Mouse (Mus musculus) gastrocnemius, adult 8-10 months (tissue): ENCODE data around the gene Mbnl2. TPM values are rescaled to one million over a fixed set of nuclear protein-coding genes. Genes with fewer than 3 reads are reported as not detected.

ENCODE experiments used
- DNase-seq, 2 experiments: peaks; one replicate each; pipeline ENCODE4 v3.0.0; 2022; ENCODE audit warnings: low spot score in 2 of 2
- total RNA-seq, 4 experiments: library from RNA; stranded (reverse); gene quantifications; 2 replicates each; pipeline ENCODE4 v1.2.4; 2022

Mbnl2 gene
- total RNA-seq, 4 experiments from 2014 or later, result 229 to 309 (median 276) TPM

DNA sequence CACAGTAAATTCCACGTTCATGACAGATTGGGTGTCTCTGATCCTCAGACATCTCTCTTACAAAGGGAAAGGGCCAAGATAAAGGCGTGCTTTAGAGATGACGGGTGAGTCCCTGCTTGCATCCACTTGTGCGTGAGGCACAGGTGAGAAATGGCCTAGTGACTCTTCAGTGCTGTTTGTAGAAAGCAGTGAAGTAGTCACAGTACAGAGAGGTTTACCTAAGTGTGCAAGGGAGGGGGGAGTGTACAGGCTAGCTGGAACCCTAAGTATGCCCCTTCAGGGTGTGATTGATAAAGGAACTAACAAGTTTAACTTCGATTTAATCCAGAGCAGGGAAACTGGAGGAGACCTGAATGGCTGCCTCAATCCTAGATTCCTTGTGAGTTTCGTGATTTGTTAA is 130.8 kb downstream of the Mbnl2 start:
- no peak for DNase-seq

GRCm38 (mm10) chr14:120406820-120407219 is 131.4 kb downstream of the Mbnl2 start:
- no peak for DNase-seq

DNA sequence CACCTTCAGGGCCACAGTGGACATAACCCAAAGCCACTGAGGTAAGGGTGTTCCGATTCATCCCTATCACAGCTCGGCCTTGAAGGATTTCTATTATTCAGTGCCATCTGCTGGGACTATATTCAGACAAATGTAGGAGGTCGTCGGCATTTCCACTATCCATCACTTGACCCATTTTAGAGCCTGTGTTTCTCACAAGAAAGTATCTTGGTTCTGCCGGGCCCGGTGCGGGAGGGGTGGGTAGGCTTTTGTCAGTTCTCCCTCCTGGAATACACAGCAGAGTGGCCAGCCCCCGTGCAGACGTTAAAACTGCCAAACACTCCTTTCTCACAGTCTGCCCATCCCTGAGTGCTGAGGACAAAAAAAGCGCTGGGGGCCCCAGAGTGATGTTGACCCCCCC is 134.4 kb downstream of the Mbnl2 start:
- DNase-seq, result no peak

DNA sequence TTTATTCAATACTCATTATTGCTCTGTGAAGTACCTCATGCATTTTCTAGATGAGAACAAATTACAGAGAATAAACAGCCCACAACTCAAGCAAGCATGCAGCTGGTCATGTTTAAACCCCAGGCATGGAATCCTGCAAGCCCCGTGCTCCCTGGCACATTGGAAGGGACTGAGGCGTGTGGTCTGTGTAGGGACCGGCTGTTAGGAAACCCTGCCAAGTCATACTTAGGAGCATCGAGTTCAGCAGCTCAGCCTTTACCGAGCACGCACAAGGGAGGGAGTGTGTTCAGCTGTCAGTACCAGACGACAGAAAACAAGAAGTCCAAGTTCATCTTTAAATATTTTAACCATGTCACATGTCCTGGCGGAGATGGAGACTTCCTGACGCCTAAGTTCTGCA is 141.4 kb downstream of the Mbnl2 start:
- peak; percentile 23 to 41 for DNase-seq

- no peak for DNase-seq
These were observed 143.5 kb downstream of the Mbnl2 start for GRCm38 (mm10) chr14:120418964-120419363.

DNA sequence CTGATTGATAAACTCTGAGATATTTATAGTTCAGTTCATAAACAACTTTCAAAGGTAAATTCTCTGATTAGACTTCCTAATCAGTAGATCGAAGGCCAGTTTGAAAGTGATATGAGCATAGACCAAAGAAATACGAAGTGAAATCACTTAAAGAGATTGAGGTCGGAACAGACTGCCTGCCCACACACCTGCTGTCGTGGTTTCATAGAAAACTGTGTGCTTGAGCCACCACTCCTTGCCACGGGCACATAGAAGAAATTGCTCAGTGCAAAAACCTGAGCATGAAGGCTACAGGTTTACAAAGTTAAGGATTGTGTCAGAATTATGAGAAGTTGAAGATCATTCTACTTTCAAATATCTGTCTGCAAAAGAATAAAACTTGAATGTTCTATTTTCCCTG is 153.0 kb downstream of the Mbnl2 start:
- no peak for DNase-seq

DNA sequence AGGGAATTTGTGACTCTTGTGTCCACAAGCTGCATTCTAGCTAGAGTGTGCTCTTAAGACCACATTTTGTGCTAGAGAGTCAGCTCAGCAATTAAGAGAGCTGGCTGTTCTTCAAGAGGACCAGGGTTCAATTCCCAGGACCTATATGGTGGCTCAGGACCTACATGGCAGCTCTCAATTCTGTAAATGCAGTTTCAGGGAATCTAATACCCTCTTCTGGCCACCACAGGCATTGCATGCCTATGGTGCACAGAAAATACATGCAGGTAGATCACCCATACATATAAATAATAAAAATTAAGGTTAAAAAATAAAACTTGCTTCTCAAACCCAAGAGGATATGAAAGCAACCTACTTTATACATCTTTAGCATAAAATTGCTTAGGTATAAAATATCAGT is 157.3 kb downstream of the Mbnl2 start:
- no peak for DNase-seq

GRCm38 (mm10) chr14:120433931-120434398 is 158.5 kb downstream of the Mbnl2 start:
- no peak for DNase-seq

DNA sequence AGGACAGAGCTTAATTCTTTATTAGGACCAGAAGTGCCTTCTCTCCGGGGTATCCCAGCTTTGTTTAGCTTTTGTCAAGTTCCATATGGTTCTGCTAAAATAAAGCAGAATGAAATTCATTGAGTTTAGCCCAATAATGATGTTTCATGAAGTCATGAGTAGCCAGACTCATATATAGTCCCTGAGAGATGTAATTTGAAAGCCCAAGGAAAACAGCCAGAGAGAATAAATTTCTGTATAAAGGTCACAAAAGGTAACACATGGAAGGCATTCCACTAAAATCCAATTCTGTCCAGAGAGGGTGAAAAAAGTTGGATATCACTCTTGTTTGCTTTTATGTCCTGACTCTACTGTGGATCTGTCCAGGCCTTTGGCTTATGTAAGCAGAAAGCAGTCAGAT is 159.4 kb downstream of the Mbnl2 start:
- no peak for DNase-seq

GRCm38 (mm10) chr14:120440716-120441115 is 165.2 kb downstream of the Mbnl2 start:
- no peak for DNase-seq

DNA sequence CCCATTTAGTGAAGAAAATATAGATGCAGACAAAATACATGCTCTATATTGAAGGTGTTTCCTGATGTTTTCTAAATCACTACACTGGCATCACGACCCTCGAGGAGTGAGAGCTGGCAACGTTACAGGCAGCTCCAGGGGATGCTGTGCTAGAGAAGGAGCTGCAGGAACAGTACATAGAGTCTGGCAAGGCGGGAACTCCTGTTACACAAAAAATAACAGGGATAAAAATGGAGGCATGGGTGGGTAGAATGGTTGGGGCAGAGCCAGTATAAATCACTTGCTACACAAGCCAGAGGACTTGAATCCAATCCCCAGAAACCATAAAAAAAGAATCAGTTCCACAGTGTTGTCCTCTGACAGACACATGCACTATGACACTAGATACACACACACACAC is 165.8 kb downstream of the Mbnl2 start:
- no peak for DNase-seq

- no peak for DNase-seq
These were observed 166.4 kb downstream of the Mbnl2 start for GRCm38 (mm10) chr14:120441836-120442235.

GRCm38 (mm10) chr14:120454221-120454620 is 178.8 kb downstream of the Mbnl2 start:
- no peak for DNase-seq

DNA sequence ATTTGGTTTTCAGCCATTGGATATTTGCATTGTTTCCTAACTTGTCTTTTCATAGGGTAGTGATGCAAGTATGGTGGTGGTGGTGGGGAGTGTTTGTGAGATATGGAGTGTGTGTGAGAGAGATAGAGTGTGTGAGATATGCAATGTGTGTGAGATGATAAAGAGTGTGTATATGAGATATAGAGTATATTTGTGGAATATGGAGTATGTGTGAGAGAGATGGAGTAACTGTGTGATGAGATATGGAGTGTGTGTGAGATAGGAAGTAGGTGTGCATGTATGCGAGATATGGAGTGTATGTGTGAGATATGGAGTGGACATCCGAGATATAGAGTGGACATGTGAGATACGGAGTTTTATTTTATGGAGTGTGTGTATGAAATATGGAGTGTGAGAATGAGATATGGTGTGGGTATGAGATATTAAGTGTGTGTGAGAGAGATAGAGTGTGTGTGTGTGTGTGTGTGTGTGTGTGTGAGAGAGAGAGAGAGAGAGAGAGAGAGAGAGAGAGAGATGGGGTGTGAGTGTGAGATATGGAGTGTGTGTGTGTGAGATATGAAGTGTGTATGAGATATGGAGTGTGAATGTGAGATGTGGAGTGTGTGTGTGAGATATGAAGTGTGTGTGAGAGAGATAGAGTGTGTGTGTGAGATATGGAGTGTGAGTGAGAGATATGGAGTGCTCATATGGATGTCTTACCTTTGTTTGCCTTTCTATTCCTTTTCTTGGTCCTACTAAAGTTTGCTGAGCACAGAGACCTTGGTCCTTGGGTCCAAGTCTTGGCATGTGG is 188.7 kb downstream of the Mbnl2 start:
- no peak for DNase-seq

GRCm38 (mm10) chr14:120466816-120467215 is 191.3 kb downstream of the Mbnl2 start:
- DNase-seq, result no peak

GRCm38 (mm10) chr14:120469126-120469790 is 193.8 kb downstream of the Mbnl2 start:
- no peak for DNase-seq

DNA sequence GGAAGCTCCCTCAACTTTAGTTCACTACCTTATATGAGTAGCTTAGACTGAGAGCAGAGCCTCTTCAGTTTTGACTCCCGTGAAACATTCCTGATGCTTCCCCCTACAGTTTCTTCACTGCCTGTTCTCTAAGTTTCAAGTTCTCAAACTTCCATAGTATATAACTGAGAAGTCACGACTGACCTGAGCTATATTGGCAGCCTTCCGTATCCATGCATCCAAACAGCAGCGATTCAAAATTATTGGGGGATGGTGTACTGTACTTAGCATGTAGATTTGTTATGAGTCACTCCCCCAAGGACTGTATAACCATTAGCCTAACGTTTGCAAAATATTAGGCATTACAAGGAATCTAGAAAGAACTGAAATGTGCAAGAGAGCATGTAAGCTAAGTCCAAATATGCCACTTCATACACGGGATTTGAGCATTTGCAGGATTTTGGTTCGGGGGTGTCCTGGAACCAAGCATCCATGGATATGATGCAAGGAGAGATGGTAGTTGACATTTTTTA is 200.8 kb downstream of the Mbnl2 start:
- no peak for DNase-seq

GRCm38 (mm10) chr14:120477288-120477981 is 202.0 kb downstream of the Mbnl2 start:
- peak; percentile 97 for DNase-seq

GRCm38 (mm10) chr14:120477982-120478568 is 202.6 kb downstream of the Mbnl2 start, which contains the start of gene Rap2a:
Gene Rap2a, plus strand, starts transcription at chr14:120478444.
- peak; percentile 92 to 96 for DNase-seq

GRCm38 (mm10) chr14:120478641-120479341 is 203.3 kb downstream of the Mbnl2 start:
- peak in 1 of 2 experiments; percentile 25 for DNase-seq
